Comparison of ENCODE assay signal across 8 mouse cellular contexts in the genomic region with DNA sequence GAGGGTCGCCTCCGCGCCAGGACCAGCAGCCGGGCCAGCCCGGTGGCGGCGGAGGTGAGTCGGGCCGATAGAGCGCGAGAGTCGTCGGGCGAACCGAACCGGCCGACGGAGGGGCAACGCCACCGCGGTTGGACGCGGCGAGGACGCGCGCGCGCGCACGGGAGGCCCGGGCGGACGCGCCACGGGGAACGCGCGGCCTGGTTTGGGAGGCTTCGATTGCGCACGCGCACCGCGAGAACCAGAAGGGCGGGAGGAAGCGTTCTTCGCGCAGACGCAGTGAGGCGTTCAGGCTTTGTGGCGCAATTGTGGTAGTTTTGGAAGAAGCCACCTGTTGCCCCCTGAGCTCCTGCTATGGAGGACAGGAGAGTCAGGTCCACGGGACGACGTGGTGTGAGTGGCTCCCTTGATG. TPM values are rescaled to one million over a fixed set of nuclear protein-coding genes. Genes with fewer than 3 reads are reported as not detected.
DNase-seq lines count a peak whose midpoint lies in the region; ATAC-seq and TF ChIP-seq lines count a peak whose summit lies in the region.

No protein-coding gene starts in this region.

- DNase-seq in A20 (ENCODE audit: low read depth, low spot score) (peak; percentile 93), liver (peak; percentile 94)
- DNase-seq in heart, embryonic 10.5 days (ENCODE audit: low spot score) = peak; percentile 94
- DNase-seq in monocyte, adult 2 months (ENCODE audit: low read depth in 1 of 2, low spot score in 2 of 2) = peak; percentile 73 to 84
- peak; percentile 88 to 90 for DNase-seq in spleen, postnatal 14 days (ENCODE audit: low spot score in 2 of 2)

- H3K4me1 ChIP-seq in bone marrow macrophage, adult 2 months (ENCODE audit: control insufficient read depth, insufficient read depth, low read length) = peaks cover 17% of the 10 kb centered on the region
- H3K4me1 ChIP-seq in embryonic fibroblast, embryonic 13.5 days (ENCODE audit: control insufficient read depth, insufficient read depth, low read length) = peaks cover 7% of the 10 kb centered on the region; the same call in 1 of the 2 replicates
- peaks cover 16% of the 10 kb centered on the region for H3K4me1 ChIP-seq in heart, embryonic 10.5 days
- H3K4me1 ChIP-seq in kidney, embryonic 16.5 days (ENCODE audit: insufficient read depth, low read length) = peaks cover 23% of the 10 kb centered on the region

- under 1% methylated on average over 55 of the region's 55 CpGs for WGBS in heart, embryonic 10.5 days
- WGBS in kidney, embryonic 16.5 days = under 1% methylated on average over 51 of the region's 55 CpGs

- no peak for TF ChIP-seq CTCF in bone marrow macrophage, adult 2 months (IDR thresholded peaks at IDR 0.05; ENCODE audit: low read depth, low read length)
- no peak for TF ChIP-seq CTCF in embryonic fibroblast, embryonic 13.5 days (IDR thresholded peaks at IDR 0.05; ENCODE audit: borderline replicate concordance, insufficient read depth, low read length)

- no peak for TF ChIP-seq POLR2A in bone marrow macrophage, adult 2 months (IDR thresholded peaks at IDR 0.05; ENCODE audit: borderline replicate concordance, low read depth, low read length)
- TF ChIP-seq POLR2A in embryonic fibroblast, embryonic 13.5 days (IDR thresholded peaks at IDR 0.05; ENCODE audit: low read depth, low read length) = 0 out of 2 replicates have a peak, but pooled peaks have one; percentile 19

- peak overlapping the region; percentile 94 for H3K4me2 ChIP-seq in kidney, embryonic 16.5 days (replicated peaks; ENCODE audit: low read depth, low read length)

- peaks cover 47% of the 10 kb centered on the region for H3K36me3 ChIP-seq in heart, embryonic 10.5 days
- peaks cover 38% of the 10 kb centered on the region for H3K36me3 ChIP-seq in kidney, embryonic 16.5 days (ENCODE audit: insufficient read depth, low read length)

- H3K9me3 ChIP-seq in heart, embryonic 10.5 days = no peaks in the 10 kb centered on the region
- H3K9me3 ChIP-seq in kidney, embryonic 16.5 days (ENCODE audit: low read length) = no peaks in the 10 kb centered on the region

- H3K4me3 ChIP-seq in bone marrow macrophage, adult 2 months (ENCODE audit: insufficient read depth, low read length) = peak overlapping the region; percentile 65
- H3K4me3 ChIP-seq in embryonic fibroblast, embryonic 13.5 days (ENCODE audit: insufficient read depth, low read length) = peak overlapping the region; percentile 87
- H3K4me3 ChIP-seq in heart, embryonic 10.5 days = peak overlapping the region; percentile 89
- peak overlapping the region; percentile 98 for H3K4me3 ChIP-seq in kidney, embryonic 16.5 days (ENCODE audit: low read length)

- H3K9ac ChIP-seq in kidney, embryonic 16.5 days (replicated peaks; ENCODE audit: low read length) = peak overlapping the region; percentile 99

- H3K27me3 ChIP-seq in heart, embryonic 10.5 days (ENCODE audit: insufficient read depth, poor library complexity, severe bottlenecking) = no peaks in the 10 kb centered on the region
- H3K27me3 ChIP-seq in kidney, embryonic 16.5 days (ENCODE audit: insufficient read depth, low read length) = no peaks in the 10 kb centered on the region

- ATAC-seq in kidney, embryonic 16.5 days (ENCODE audit: low FRiP score, low TSS enrichment) = no peak; the same call in 1 of the 2 replicates

- H3K27ac ChIP-seq in bone marrow macrophage, adult 2 months (ENCODE audit: insufficient read depth, low read depth, low read length) = peak overlapping the region; percentile 98
- peak overlapping the region; percentile 98 for H3K27ac ChIP-seq in embryonic fibroblast, embryonic 13.5 days (ENCODE audit: insufficient read depth, low read length)
- peak overlapping the region; percentile 99 for H3K27ac ChIP-seq in heart, embryonic 10.5 days
- H3K27ac ChIP-seq in kidney, embryonic 16.5 days (ENCODE audit: low read length) = peak overlapping the region; percentile 98

RNA-seq across cellular contexts. Expression of gene Sf1, which starts 0.8 kb away (rescaled TPM):
- polyA plus RNA-seq in bone marrow macrophage, adult 2 months (2012; ENCODE audit: insufficient read depth, insufficient read length, missing spikeins) = 159 and 170 TPM in 2 replicates
- 186 and 226 TPM in 2 replicates for polyA plus RNA-seq in embryonic fibroblast, embryonic 13.5 days (2011; ENCODE audit: insufficient read length, low read depth, missing spikeins)
- polyA plus RNA-seq in heart, embryonic 10.5 days (2016; fragmentation: Nextera tagmentation; extraction: Ambion mirVana) = 129 and 146 TPM in 2 replicates
- polyA plus RNA-seq in kidney, embryonic 16.5 days (2015; fragmentation: Nextera tagmentation; extraction: Ambion mirVana) = 132 and 150 TPM in 2 replicates

RNA-seq across cellular contexts. Expression of gene Pygm, which starts 19.9 kb away (rescaled TPM):
- polyA plus RNA-seq in bone marrow macrophage, adult 2 months (2012; ENCODE audit: insufficient read depth, insufficient read length, missing spikeins) = 0.97 and 2.1 TPM in 2 replicates
- polyA plus RNA-seq in embryonic fibroblast, embryonic 13.5 days (2011; ENCODE audit: insufficient read length, low read depth, missing spikeins) = 0.38 and 0.91 TPM in 2 replicates
- polyA plus RNA-seq in heart, embryonic 10.5 days (2016; fragmentation: Nextera tagmentation; extraction: Ambion mirVana) = 103 and 214 TPM in 2 replicates
- 36.2 and 38.3 TPM in 2 replicates for polyA plus RNA-seq in kidney, embryonic 16.5 days (2015; fragmentation: Nextera tagmentation; extraction: Ambion mirVana)

RNA-seq across cellular contexts. Expression of gene Map4k2, which starts 23.4 kb away (rescaled TPM):
- 57.4 and 58.5 TPM in 2 replicates for polyA plus RNA-seq in bone marrow macrophage, adult 2 months (2012; ENCODE audit: insufficient read depth, insufficient read length, missing spikeins)
- 18.0 and 24.3 TPM in 2 replicates for polyA plus RNA-seq in embryonic fibroblast, embryonic 13.5 days (2011; ENCODE audit: insufficient read length, low read depth, missing spikeins)
- 12.5 and 15.0 TPM in 2 replicates for polyA plus RNA-seq in heart, embryonic 10.5 days (2016; fragmentation: Nextera tagmentation; extraction: Ambion mirVana)
- 25.9 and 28.7 TPM in 2 replicates for polyA plus RNA-seq in kidney, embryonic 16.5 days (2015; fragmentation: Nextera tagmentation; extraction: Ambion mirVana)

RNA-seq across cellular contexts. Expression of gene Men1, which starts 29.5 kb away (rescaled TPM):
- 28.1 and 29.1 TPM in 2 replicates for polyA plus RNA-seq in bone marrow macrophage, adult 2 months (2012; ENCODE audit: insufficient read depth, insufficient read length, missing spikeins)
- 36.1 and 37.5 TPM in 2 replicates for polyA plus RNA-seq in embryonic fibroblast, embryonic 13.5 days (2011; ENCODE audit: insufficient read length, low read depth, missing spikeins)
- 67.2 and 80.8 TPM in 2 replicates for polyA plus RNA-seq in heart, embryonic 10.5 days (2016; fragmentation: Nextera tagmentation; extraction: Ambion mirVana)
- polyA plus RNA-seq in kidney, embryonic 16.5 days (2015; fragmentation: Nextera tagmentation; extraction: Ambion mirVana) = 93.0 and 96.2 TPM in 2 replicates

RNA-seq across cellular contexts. Expression of gene Rasgrp2, which starts 34.8 kb away (rescaled TPM):
- 5.9 and 7.7 TPM in 2 replicates for polyA plus RNA-seq in bone marrow macrophage, adult 2 months (2012; ENCODE audit: insufficient read depth, insufficient read length, missing spikeins)
- polyA plus RNA-seq in embryonic fibroblast, embryonic 13.5 days (2011; ENCODE audit: insufficient read length, low read depth, missing spikeins) = 1.8 and 2.3 TPM in 2 replicates
- 59.9 and 61.6 TPM in 2 replicates for polyA plus RNA-seq in heart, embryonic 10.5 days (2016; fragmentation: Nextera tagmentation; extraction: Ambion mirVana)
- 105 and 121 TPM in 2 replicates for polyA plus RNA-seq in kidney, embryonic 16.5 days (2015; fragmentation: Nextera tagmentation; extraction: Ambion mirVana)

Comparison
In these comparisons a context has a peak if more than half of its experiments do, and no peak if none do; other contexts are left out.
1. RNA of gene Pygm, which starts 19.9 kb away (polyA plus RNA-seq): 103 to 214 TPM in heart, embryonic 10.5 days and 36.2 to 38.3 TPM in kidney, embryonic 16.5 days; 0.97 to 2.1 TPM in bone marrow macrophage, adult 2 months and 0.38 to 0.91 TPM in embryonic fibroblast, embryonic 13.5 days; every median in the first group is over 10 times any median in the second.
2. Peak in every context shown above with its lines, with median percentiles within 50 percentile points of each other: DNase-seq, H3K27ac ChIP-seq and H3K4me3 ChIP-seq.